Mouse (Mus musculus) splenic B cell, adult 2 months (primary cell): ENCODE data around the gene Epn2.
"Not testable (repeated sequence)": the region's sequence is repeated elsewhere in the genome, so short reads cannot be mapped to it uniquely, and the experiment has no call there.

Experiments
- DNase-seq: peaks from one replicate; pipeline ENCODE4 v3.0.0-alpha.2; 2011; ENCODE audit warnings: low read depth, low spot score
- H3K27me3 ChIP-seq: 2 replicates; pipeline ENCODE4 v1.6.1; 2012; ENCODE audit warnings: mild to moderate bottlenecking, low read length, moderate library complexity, mixed read lengths; ENCODE audit not compliant: control insufficient read depth, poor library complexity, insufficient read depth, severe bottlenecking
- H3K36me3 ChIP-seq: 2 replicates; pipeline ENCODE4 v1.6.1; 2012; ENCODE audit warnings: mild to moderate bottlenecking, low read length, moderate library complexity, mixed read lengths; ENCODE audit not compliant: control insufficient read depth, poor library complexity, insufficient read depth, severe bottlenecking

Gene Epn2

DNA sequence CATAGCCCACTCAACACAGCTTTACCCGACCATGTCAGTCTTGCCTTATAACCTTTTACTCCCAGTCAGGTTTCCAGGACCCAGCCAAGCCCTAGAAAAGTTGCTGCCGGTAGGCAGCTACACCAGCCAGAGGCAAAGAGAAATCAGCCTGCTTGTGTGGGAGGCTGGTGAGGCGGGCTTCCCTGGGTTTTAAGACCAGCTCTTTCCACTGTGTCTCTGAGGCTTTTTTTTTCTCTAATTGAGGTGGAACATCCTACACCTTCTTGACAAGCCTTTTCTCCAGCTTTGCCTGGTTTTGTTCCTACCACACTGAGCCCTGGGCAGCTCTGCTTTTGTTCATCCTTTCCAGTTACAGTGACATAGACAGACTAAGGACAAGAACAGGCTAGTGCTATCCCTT, 31.7 kb upstream of the Epn2 start:
- H3K36me3 ChIP-seq = no peaks in the 10 kb centered on the region
- DNase-seq = no peak
- peaks cover 3% of the 10 kb centered on the region; the same call in 1 of the 2 replicates for H3K27me3 ChIP-seq

DNA sequence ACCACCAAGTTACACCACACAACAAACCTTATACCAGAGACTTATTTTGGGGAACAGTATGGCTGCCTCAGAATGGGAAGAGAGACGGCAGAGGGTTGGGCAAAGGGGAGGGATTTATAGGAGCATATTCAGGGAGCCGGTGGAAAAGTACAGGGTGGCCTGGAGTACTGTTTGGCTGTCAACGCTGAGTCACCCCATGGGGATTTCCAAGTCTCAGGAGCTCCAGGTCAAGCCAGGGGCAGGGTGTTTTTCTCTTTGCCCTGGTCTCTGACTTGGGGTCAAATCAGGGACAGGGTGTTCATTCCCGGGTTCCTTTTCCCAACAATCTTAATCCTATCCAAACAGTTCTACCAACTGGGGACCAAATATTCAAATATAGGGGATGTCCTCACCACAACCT, 28.6 kb upstream of the Epn2 start:
- no peak for DNase-seq
- H3K36me3 ChIP-seq = no peaks in the 10 kb centered on the region

DNA sequence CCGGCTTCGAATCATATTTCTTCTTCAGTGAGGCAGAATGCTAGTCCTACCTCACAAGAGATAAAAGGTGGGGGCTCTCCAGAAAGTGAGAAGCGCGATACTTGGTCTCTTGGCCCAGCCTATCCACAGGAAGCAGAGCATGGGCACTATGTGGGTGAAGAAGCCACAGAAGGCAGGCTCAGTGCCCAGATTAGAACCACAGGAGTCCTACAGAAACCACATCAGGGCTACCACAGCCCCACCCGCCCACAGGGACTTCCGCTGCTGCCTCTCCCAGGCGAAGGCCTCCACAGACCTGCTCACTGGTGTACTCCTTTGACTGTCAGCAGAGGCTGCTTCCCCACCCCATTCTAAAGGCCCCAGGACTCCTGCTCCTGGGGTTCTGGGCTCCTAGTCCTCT, 23.2 kb upstream of the Epn2 start:
- H3K27me3 ChIP-seq = no peaks in the 10 kb centered on the region
- H3K36me3 ChIP-seq = no peaks in the 10 kb centered on the region
- DNase-seq = peak; percentile 78

More for the DNA sequence above, 28.6 kb upstream of the Epn2 start:
- H3K27me3 ChIP-seq = no peaks in the 10 kb centered on the region

DNA sequence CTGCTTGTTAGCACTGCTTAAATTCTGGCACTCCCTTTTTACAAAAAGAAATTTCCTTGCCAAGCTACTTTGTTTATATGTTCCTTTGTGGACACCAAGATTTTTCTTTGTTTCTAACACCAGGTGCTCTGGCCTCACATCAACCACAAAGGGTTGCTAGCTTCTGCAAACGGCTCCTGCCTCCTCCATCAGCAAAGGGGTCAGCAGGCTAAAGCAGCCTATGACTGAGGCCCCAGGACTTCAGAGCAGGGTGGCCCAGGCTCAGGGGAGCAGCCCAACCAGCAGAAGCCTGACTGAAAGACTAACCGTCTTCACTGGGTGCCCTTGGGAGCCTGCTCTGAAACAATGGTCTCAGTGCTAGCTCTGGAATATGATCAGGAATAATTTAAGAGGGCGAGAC, 22.0 kb upstream of the Epn2 start:
- no peak for DNase-seq
- no peaks in the 10 kb centered on the region for H3K27me3 ChIP-seq

DNA sequence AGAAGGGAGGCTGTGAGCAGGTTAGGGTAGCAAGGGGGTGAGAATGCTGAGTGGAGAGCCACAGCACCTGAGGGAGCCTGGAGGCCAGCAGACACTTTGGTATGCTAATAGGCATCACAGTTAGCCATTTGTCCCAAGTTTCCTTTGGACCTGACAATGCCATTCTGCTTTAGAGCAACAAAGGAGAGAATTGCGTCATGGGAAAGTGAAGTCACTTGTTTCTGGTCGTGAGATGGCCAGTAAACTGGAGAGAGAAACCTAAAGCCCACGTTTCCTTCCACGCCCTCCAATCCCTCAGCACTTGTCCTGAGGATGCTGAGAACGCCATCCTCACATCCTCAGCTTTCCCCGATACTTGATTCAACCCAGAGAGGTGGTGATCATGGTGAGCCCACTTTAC, 18.9 kb upstream of the Epn2 start:
- H3K36me3 ChIP-seq = no peaks in the 10 kb centered on the region
- no peaks in the 10 kb centered on the region for H3K27me3 ChIP-seq
- DNase-seq = no peak

More for the DNA sequence above, 22.0 kb upstream of the Epn2 start:
- no peaks in the 10 kb centered on the region for H3K36me3 ChIP-seq

DNA sequence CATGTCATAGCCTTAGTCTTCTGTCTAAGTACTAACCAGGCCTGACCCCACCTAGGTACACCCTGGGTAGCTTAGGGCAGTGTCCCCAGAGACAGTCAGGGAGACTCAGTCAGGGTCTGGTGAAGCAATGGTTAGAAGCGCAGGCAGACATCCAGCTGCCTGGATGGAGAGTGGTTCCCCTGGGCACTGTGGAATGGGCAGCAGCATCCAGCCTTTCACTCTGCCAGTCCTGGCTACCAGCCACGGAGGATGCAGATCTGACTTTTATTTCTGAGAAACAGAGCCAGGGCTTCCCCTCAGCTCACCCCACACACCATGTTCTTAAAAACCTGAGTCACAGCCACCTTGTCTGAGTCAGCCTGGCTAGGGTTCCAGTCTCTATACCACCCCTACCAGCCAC, 18.0 kb upstream of the Epn2 start:
- no peak for DNase-seq
- no peaks in the 10 kb centered on the region for H3K36me3 ChIP-seq
- no peaks in the 10 kb centered on the region for H3K27me3 ChIP-seq

DNA sequence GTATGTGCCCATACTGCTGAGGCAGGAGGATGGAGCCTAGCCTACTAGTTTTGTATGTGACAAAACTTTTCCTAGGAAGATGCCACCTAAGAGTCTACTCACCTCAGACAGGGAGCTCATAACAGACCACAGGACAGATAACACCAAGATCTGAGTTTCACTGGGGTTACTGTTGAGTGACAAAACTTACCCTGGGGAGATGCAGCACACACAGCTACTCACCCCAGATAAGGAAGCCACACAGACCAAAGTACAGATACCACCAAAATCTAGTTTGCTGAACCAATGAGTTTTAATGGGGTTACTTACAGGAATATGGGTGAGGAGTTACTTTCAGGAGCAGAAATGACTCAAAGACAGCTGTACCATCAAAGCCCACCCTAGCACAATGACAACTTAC, 13.6 kb upstream of the Epn2 start:
- H3K36me3 ChIP-seq = no peaks in the 10 kb centered on the region
- DNase-seq = no peak
- H3K27me3 ChIP-seq = peaks cover 3% of the 10 kb centered on the region; the same call in 1 of the 2 replicates

DNA sequence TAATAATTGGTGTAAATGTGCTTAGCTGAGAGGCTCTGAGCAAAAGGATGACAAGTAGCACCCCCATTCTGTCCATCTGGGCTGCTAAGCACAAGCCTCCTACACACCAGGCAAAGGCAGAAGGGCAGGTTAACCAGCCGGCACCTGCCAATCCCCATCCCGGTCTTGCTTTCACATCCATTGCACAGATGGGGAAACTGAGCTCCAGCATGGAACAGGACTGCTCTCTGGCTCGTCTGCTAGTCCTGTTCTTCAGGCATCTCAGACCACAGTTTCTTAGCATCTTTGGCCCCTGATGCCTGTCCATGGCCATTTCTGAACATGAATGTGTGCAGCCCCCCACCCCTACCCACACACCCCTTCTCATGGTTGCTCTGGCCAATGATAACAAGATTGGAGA, 12.6 kb upstream of the Epn2 start:
- H3K36me3 ChIP-seq = no peaks in the 10 kb centered on the region
- H3K27me3 ChIP-seq = peaks cover 3% of the 10 kb centered on the region; the same call in 1 of the 2 replicates
- DNase-seq = no peak

DNA sequence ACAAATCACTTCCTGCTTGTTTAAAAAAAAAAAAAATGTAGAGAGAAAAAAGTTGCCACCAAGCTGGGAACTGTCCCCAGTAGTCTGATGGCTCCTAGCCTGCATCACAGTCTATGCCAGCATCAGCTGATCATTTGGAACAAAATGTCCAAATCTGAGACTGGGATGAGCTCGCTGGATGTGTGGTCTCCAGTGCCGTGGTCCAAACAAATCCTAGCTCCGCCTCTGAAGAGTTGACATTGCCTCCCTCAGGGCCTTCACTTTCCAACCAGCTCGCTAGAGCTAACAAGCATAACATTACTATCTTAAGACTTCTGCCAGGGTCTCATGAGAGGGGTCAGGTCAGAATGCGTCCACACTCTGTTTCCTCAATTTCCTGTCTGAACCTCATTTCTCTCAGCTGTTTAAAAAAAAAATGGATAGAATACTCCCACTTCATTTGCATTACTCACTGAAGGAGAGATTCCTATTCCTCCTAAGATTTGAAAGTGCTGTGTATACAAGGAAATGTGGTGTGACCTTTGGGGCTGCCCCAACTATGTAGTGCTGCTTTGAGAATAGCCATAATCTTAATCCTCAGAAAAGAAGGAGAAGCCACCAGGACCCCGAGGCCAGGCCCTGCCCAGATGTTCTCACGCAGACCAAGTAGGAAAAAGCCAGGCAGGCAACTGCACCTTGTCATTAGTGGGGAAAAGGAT, 11.2 kb upstream of the Epn2 start:
- Histone ChIP-seq H3K27me3 (peaks cover 3% of the 10 kb centered on the region; the same call in 1 of the 2 replicates), H3K36me3 (no peaks in the 10 kb centered on the region)
- DNase-seq = no peak

DNA sequence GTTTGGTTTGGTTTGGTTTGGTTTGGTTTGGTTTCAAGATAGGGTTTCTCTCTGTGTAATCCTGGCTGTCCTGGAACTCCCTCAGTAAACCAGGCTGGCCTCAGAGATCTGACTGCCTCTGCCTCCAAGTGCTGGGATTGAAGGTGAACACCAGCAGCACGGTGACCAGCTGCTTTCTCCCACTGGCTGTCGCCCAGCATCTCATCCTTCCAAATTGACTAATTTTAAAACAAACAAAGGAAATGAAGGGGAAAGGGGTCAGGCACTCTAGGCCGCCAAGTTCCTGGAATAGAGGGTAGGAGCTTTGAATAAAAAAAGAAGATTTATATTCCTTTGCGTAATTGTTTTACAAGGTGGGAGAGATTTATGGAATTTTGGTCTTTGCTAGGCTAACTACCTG, 5.9 kb upstream of the Epn2 start:
- Histone ChIP-seq H3K27me3 (no peaks in the 10 kb centered on the region), H3K36me3 (no peaks in the 10 kb centered on the region)
- no peak for DNase-seq

DNA sequence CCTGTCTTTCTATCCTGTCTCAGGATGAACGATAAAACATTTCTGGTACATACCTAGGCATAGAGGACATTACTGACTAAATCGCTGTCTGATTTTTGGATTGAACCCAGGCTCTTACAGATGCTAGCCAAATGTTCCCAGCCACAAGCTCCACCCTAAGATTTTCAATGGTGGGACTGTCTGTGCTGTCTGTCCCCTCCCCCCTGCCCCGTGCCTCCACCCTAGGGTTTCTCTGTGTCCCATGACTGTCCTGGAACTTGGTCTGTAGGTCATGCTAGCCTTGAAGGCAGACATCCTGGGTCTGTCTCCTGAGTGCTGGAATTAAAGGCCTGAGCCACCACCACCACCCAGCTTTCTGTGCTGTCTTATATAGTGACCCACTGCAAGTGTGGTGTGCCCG, 5.3 kb upstream of the Epn2 start:
- no peaks in the 10 kb centered on the region for H3K27me3 ChIP-seq
- no peaks in the 10 kb centered on the region for H3K36me3 ChIP-seq
- DNase-seq = no peak

DNA sequence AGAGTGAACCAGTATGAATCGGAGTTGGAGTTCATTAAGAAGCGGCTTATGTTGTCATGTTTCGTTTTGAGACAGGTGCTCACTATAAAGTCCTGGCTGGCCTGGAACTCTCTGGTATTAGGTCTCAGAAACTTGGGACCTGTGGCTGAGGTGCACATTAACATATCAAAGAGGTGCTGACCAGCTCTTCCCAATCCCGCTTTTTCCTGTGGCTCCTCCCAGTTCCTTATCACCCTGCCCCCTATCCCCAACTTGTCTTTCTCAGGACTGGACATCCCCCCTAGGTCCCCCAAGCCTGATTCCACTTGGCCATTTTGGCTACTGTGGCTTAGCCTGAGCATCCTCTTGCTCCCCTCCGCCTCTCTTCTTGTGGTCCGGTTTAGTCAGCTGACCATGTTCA, 4.6 kb upstream of the Epn2 start:
- H3K27me3 ChIP-seq = no peaks in the 10 kb centered on the region
- DNase-seq = no peak
- no peaks in the 10 kb centered on the region for H3K36me3 ChIP-seq

DNA sequence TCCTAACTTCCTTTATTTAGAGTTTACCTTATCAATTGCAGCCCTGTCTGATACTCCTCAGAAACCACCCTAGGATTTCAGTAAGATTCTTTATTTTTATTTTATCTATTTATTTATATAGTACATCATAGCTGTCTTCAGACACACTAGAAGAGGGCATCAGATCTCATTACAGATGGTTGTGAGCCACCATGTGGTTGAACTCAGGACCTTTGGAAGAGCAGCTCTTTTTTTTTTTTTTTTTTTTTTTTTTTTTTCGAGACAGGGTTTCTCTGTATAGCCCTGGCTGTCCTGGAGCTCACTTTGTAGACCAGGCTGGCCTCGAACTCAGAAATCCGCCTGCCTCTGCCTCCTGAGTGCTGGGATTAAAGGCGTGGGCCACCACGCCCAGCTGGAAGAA, 3.3 kb upstream of the Epn2 start:
- not testable (repeated sequence) for H3K27me3 ChIP-seq, DNase-seq, H3K36me3 ChIP-seq

DNA sequence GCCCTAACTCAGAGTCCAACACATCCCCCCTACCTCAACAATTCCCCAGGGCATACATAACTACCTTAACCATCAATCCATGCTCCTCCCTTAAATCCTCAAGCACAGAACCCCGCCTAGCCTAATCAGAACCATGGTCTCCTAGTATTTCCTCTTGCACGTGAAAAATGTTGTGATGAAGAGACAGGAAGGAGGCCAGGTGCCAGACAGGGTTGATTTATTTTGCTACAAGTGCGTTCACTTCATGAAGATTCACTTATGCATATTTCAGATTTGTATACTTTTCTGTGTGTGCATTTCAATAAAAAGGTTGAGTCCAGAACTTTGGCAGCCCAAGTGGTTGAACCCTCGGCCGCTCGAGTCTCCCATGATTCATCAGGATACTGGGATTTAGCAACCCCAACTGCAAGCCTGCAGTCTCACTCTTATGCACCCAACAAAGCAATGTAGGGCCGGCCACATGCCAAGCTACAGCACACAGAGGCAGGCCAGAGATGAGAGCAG, 443 bp upstream of the Epn2 start:
- no peaks in the 10 kb centered on the region for H3K27me3 ChIP-seq
- no peak for DNase-seq

DNA sequence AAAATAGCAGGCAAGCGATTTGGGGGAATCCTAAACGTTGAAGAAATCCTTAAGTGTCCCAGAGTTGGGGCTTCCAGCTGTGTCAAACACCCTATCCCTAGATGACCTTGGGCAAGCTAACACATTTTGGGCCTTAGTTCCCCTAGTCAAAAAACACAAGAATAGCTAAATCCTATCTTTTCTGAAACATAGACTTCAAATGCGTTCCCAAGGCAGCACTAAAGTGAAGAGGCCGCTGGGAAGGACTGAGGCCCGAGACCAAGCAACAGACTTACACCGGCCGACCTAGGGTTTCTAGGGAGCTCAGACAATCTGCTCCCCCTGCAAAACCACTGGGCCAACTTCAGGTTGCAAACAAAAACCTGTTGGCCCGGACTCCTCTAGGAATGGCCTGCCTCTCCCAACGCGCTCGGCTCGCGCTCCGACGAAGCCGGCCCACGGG, 925 bp downstream of the Epn2 start:
- Histone ChIP-seq H3K27me3 (no peaks in the 10 kb centered on the region), H3K36me3 (no peaks in the 10 kb centered on the region)
- DNase-seq = no peak

More for the DNA sequence above, 443 bp upstream of the Epn2 start:
- H3K36me3 ChIP-seq = no peaks in the 10 kb centered on the region

DNA sequence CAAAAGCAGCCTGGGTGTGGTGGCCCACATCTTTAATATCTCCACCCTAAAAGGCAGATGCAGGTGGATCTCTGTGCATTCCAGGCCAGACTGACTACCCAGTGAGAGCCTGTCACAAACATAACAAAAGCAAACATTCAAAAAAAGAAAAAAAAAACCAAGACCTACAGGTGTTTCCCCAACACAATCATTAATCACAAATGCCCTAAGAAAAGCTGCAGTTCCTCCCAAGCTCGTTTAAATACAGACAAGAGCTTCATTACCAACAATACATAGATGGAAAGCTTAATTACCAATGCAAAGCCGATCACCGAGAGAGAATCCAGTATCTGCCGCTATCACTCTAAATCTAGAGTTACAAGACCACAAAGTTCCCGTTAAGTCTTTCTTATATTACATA, 1.5 kb downstream of the Epn2 start:
- H3K27me3 ChIP-seq = no peaks in the 10 kb centered on the region
- DNase-seq = peak; percentile 12
- H3K36me3 ChIP-seq = no peaks in the 10 kb centered on the region
